ENCODE assay signal across 20 mouse cellular contexts in genomic region chr1:91059792-91060604, GRCm38 (mm10).
DNase-seq lines count a peak whose midpoint lies in the region; ATAC-seq and TF ChIP-seq lines count a peak whose summit lies in the region.
"Had no signal": no experiment of that assay in that cellular context is flagged by ENCODE, and none has a peak within 500 bp of the region (broad histone marks: within the 10 kb centered on the region; RNA-seq: fewer than 3 reads in every experiment).

No protein-coding gene starts in this region.

- H3K27me3 ChIP-seq in heart, embryonic 16.5 days (ENCODE audit: control insufficient read depth, insufficient read depth, low read length), result no peaks in the 10 kb centered on the region
- no peaks in the 10 kb centered on the region for H3K27me3 ChIP-seq in midbrain, embryonic 11.5 days (ENCODE audit: control insufficient read depth, insufficient read depth, low read length)
- no peaks in the 10 kb centered on the region; the same call in 1 of the 2 replicates for H3K27me3 ChIP-seq in midbrain, embryonic 13.5 days
- no peaks in the 10 kb centered on the region for H3K27me3 ChIP-seq in myocyte (ENCODE audit: control insufficient read depth, insufficient read depth, insufficient read length)
- H3K27me3 ChIP-seq: embryonic facial prominence, embryonic 13.5 days; limb, embryonic 13.5 days had no signal

- intact Hi-C loops in gastrocnemius, adult 2 months (cut with DNase I), result no loop called here
- intact Hi-C loops in heart, postnatal 25 days (cut with DNase I), result no loop called here

- no peak for ATAC-seq in heart, embryonic 16.5 days (replicated peaks; ENCODE audit: extremely low read depth, insufficient read depth, low FRiP score)
- no peak for ATAC-seq in midbrain, embryonic 11.5 days (ENCODE audit: low FRiP score)
- no peak for ATAC-seq in midbrain, embryonic 13.5 days
- ATAC-seq: activated CD4-positive, CD25-positive, alpha-beta regulatory T cell, adult 4 months had no signal

- WGBS in heart, embryonic 16.5 days, result 37% methylated on average over 9 of the region's 9 CpGs
- WGBS in midbrain, embryonic 11.5 days, result 85% methylated on average over 9 of the region's 9 CpGs
- 82% methylated on average over 9 of the region's 9 CpGs for WGBS in midbrain, embryonic 13.5 days

- no peaks in the 10 kb centered on the region for H3K9me3 ChIP-seq in heart, embryonic 16.5 days (replicated peaks; ENCODE audit: control insufficient read depth, low read length)
- H3K9me3 ChIP-seq in midbrain, embryonic 11.5 days (ENCODE audit: control insufficient read depth, low read length), result no peaks in the 10 kb centered on the region
- H3K9me3 ChIP-seq in midbrain, embryonic 13.5 days, result no peaks in the 10 kb centered on the region
- H3K9me3 ChIP-seq: embryonic facial prominence, embryonic 13.5 days; limb, embryonic 13.5 days; neural tube, embryonic 13.5 days had no signal

- H3K4me1 ChIP-seq in heart, embryonic 16.5 days (ENCODE audit: control insufficient read depth, insufficient read depth, low read length), result peaks cover 88% of the 10 kb centered on the region
- H3K4me1 ChIP-seq in midbrain, embryonic 11.5 days (ENCODE audit: control insufficient read depth, insufficient read depth, low read length), result peaks cover 5% of the 10 kb centered on the region
- peaks cover 13% of the 10 kb centered on the region for H3K4me1 ChIP-seq in midbrain, embryonic 13.5 days (replicated peaks)

- TF ChIP-seq POLR2A in myocyte (IDR thresholded peaks at IDR 0.05; ENCODE audit: insufficient read length, low read depth), result no peak

- peaks cover 100% of the 10 kb centered on the region for H3K79me2 ChIP-seq in myocyte (ENCODE audit: control insufficient read depth, insufficient read depth)

- TF ChIP-seq CTCF in gastrocnemius, adult 2 months (IDR thresholded peaks at IDR 0.05), result no peak

- no peak for DNase-seq in gastrocnemius, adult 2 months
- no peak for DNase-seq in gastrocnemius, adult 8-10 months (ENCODE audit: low spot score in 2 of 2)
- DNase-seq in heart, postnatal 25 days (ENCODE audit: low spot score), result no peak
- DNase-seq in midbrain, embryonic 11.5 days (ENCODE audit: low spot score, missing footprints), result peak; percentile 53
- no peak for DNase-seq in right cerebral cortex, adult 18-20 months
- DNase-seq: adrenal gland, postnatal 25 days; cerebellum, adult 8-10 months; gastrocnemius, postnatal 10 days; kidney, postnatal 14 days; layer of hippocampus, adult 9-11 months; right cerebral cortex, postnatal 14 days; thymus, postnatal 4 days had no signal

- no peak overlapping the region for H3ac ChIP-seq in myocyte (ENCODE audit: control insufficient read depth, insufficient read length)

- peak overlapping the region; percentile 11 for H3K9ac ChIP-seq in heart, embryonic 16.5 days (ENCODE audit: low read length)
- H3K9ac ChIP-seq in midbrain, embryonic 11.5 days (ENCODE audit: low read length), result no peak overlapping the region
- no peak overlapping the region for H3K9ac ChIP-seq in midbrain, embryonic 13.5 days (replicated peaks)
- H3K9ac ChIP-seq: embryonic facial prominence, embryonic 13.5 days; limb, embryonic 13.5 days; liver, embryonic 14.5 days; neural tube, embryonic 13.5 days had no signal

- 0 out of 2 replicates have a peak overlapping the region, but pooled peaks have one; percentile 7 for H3K4me3 ChIP-seq in gastrocnemius, adult 2 months
- H3K4me3 ChIP-seq in heart, embryonic 16.5 days (ENCODE audit: low read length), result no peak overlapping the region
- H3K4me3 ChIP-seq in midbrain, embryonic 11.5 days (ENCODE audit: low read depth, low read length), result no peak overlapping the region
- H3K4me3 ChIP-seq in midbrain, embryonic 13.5 days (replicated peaks), result no peak overlapping the region
- no peak overlapping the region for H3K4me3 ChIP-seq in myocyte
- H3K4me3 ChIP-seq: embryonic facial prominence, embryonic 13.5 days; limb, embryonic 13.5 days; neural tube, embryonic 13.5 days had no signal

- no peak overlapping the region for H3K4me2 ChIP-seq in heart, embryonic 16.5 days (ENCODE audit: low read depth, low read length)
- H3K4me2 ChIP-seq in midbrain, embryonic 11.5 days, result no peak overlapping the region
- H3K4me2 ChIP-seq in midbrain, embryonic 13.5 days (replicated peaks), result no peak overlapping the region
- peak overlapping the region; percentile 70 for H3K4me2 ChIP-seq in myocyte (ENCODE audit: low read depth)
- H3K4me2 ChIP-seq: embryonic facial prominence, embryonic 13.5 days; limb, embryonic 13.5 days; neural tube, embryonic 13.5 days had no signal

- H3K27ac ChIP-seq in gastrocnemius, adult 2 months, result peak overlapping the region; percentile 95
- H3K27ac ChIP-seq in heart, embryonic 16.5 days (ENCODE audit: low read length), result peak overlapping the region; percentile 54; the same call in 1 of the 2 replicates
- no peak overlapping the region for H3K27ac ChIP-seq in midbrain, embryonic 11.5 days (ENCODE audit: low read depth, low read length)
- H3K27ac ChIP-seq in midbrain, embryonic 13.5 days, result no peak overlapping the region
- H3K27ac ChIP-seq: embryonic facial prominence, embryonic 13.5 days; limb, embryonic 13.5 days; liver, embryonic 14.5 days; neural tube, embryonic 13.5 days had no signal

- H3K36me3 ChIP-seq in heart, embryonic 16.5 days (ENCODE audit: control insufficient read depth, insufficient read depth), result no peaks in the 10 kb centered on the region
- no peaks in the 10 kb centered on the region for H3K36me3 ChIP-seq in midbrain, embryonic 11.5 days (ENCODE audit: control insufficient read depth, insufficient read depth, low read length)
- H3K36me3 ChIP-seq in midbrain, embryonic 13.5 days, result no peaks in the 10 kb centered on the region
- no peaks in the 10 kb centered on the region for H3K36me3 ChIP-seq in myocyte (ENCODE audit: control insufficient read depth, insufficient read depth)
- H3K36me3 ChIP-seq: embryonic facial prominence, embryonic 13.5 days; limb, embryonic 13.5 days; neural tube, embryonic 13.5 days had no signal

TF ChIP-seq in myocyte, 11 proteins besides CTCF, POLR2A, EP300 and RAD21:
- no peak for TF ChIP-seq USF1 (IDR thresholded peaks at IDR 0.05; ENCODE audit: low read depth)
- no peak for TF ChIP-seq SRF (IDR thresholded peaks at IDR 0.05; ENCODE audit: control insufficient read depth, insufficient read length, low read depth)
- peak in 2 of 3 experiments; percentile 49 to 84 for TF ChIP-seq MYOD1 (IDR thresholded peaks at IDR 0.05; ENCODE audit: control insufficient read depth in 1 of 3, insufficient read length in 2 of 3, low read depth in 2 of 3)
- no peak for TF ChIP-seq E2F4 (IDR thresholded peaks at IDR 0.05; ENCODE audit: insufficient read depth)
- no peak for TF ChIP-seq MAX (IDR thresholded peaks at IDR 0.05; ENCODE audit: low read depth)
- no peak for TF ChIP-seq POLR2AphosphoS2 (IDR thresholded peaks at IDR 0.05; ENCODE audit: insufficient read length, low read depth)
- no peak for TF ChIP-seq REST (IDR thresholded peaks at IDR 0.05; ENCODE audit: insufficient read depth, insufficient read length)
- peak in 2 of 3 experiments; percentile 47 to 70 for TF ChIP-seq MYOG (IDR thresholded peaks at IDR 0.05; ENCODE audit: control insufficient read depth in 1 of 3, insufficient read depth in 1 of 3, insufficient read length in 2 of 3, low read depth in 2 of 3)

Comparison
In these comparisons a context has a peak if more than half of its experiments do, and no peak if none do; other contexts are left out.
1. H3K27ac ChIP-seq: peak in gastrocnemius, adult 2 months (single experiment) and heart, embryonic 16.5 days (single experiment); none in midbrain, embryonic 11.5 days (single experiment) and midbrain, embryonic 13.5 days (single experiment).